Mouse (Mus musculus): ENCODE results near the gene Etv2.

The Etv2 gene

DNA sequence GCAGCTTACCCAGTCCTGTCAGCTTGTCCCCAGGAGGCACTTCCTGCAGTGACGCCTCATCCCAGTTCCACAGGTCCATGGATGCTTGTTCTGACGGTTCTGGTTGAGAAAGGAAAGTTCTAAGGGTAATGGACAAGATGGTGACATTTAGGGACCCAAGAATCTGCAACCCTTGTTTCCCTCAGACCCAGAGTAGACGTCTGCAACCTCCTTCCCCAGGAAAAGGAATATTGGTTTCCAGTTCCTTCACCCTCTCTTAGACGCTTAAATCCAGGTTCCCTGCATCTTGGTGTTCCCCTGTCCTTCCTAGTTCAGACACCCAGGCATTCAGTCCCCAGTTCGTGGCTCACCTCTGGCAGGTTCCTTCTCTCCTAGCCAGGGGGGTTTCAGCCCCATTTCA lies at the start of gene Etv2:
Gene Etv2 (minus strand): TSS at position 101 of the 400 bp plus-strand sequence.
- DNase-seq: no peak

GRCm38 (mm10) chr7:30683425-30683824 lies 47.8 kb upstream of the Etv2 start:
- DNase-seq: no peak

DNA sequence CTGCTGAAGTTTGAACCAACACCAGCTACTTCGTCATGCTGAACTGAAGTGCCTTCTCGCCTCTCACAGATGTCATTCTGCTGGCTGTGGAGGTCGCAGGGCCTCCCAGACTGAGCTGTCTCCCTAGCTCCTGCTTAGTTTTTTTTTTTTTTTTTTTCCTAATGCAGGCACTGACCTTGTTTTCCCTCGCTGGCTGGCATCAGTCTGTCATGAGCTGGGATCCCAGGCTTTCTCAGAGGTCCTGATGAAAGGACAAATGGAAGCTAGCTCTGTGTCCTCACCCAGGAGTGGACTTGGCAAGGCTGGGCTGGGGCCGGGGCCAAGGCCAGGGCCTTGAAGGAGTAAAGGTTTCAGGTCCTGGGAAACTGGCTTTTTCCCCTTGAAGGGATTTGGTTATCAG lies 46.2 kb upstream of the Etv2 start:
- no peak for DNase-seq

DNA sequence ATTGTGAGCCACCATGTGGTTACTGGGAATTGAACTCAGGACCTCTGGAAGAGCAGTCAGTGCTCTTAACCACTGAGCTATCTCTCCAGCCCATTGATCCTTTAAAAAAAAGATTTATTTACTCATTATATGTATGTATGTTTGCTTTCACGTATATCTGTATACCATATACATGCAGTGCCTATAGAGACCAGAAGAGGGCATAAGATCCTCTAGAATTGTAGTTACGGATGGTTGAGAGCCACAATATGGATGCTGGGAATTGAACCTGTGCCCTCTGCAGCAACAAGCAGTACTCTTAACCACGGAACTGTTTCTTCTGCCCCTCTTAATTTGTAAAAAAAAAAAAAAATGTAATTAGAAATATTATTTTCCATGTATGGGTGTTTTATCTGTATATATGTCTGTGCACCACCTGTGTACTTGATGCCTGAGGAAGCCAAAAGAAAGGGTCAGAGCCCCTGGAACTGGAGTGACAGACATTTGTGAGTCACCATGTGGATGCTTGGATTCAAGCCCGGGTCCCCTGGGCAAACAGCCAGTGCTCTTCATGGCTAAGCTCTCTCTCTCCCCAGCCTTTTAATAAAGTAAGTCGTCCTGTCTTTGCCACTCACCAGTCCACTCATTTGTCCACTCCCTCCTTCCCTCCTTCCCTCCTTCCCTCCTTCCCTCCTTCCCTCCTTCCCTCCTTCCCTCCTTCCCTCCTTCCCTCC lies 42.8 kb upstream of the Etv2 start:
- DNase-seq: no peak

- no peak for DNase-seq
These were observed 35.8 kb upstream of the Etv2 start, which contains the start of gene Pmis2 for GRCm38 (mm10) chr7:30671480-30671879. Gene Pmis2 (minus strand): TSS chr7:30671605.

DNA sequence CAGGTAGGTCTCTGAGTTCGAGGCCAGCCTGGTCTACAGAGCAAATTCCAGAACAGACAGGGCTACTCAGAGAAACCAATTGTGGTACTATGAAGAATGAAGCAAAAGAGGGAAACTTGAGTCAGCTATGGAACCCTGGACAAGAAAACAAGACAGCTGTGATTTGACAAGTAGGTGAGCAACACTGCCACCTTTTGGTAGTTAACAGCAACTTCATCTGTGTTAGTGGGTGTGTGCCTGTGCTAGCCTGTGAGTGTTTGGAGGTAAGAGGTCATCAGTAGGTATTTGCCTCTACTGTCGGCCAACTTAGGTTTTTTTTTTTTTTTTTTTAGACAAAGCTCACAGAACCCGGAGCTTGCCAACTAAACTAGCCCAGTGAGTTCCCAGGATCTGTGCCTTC lies 33.6 kb upstream of the Etv2 start:
- DNase-seq: no peak

DNA sequence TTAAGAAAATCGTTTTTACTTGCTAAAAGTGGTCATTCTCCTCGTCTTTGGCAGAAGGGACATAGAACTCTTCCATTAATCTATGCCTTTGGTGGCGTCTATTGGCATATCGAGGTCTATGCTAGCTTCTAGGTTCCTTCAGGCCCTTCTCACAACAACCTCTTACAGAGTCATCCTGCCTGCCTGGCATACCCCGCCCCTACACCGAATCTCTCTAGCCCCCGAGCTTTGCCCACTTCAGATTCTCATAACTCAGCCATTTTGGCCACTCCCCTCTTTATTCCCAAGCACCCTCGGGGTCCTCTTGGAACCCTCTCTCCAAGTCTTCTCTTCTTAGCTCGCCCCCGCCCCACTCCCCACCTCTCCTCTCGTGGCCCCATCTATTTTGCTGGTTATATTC lies 29.7 kb upstream of the Etv2 start:
- no peak for DNase-seq

GRCm38 (mm10) chr7:30664529-30665200 lies 29.0 kb upstream of the Etv2 start, which contains the start of gene Haus5:
Gene Haus5 (minus strand): TSS chr7:30664994.
- DNase-seq: peak; percentile 94

- peak; percentile 99 for DNase-seq
These were observed 14.2 kb upstream of the Etv2 start, which contains the start of gene Rbm42 for GRCm38 (mm10) chr7:30649591-30650540. Gene Rbm42 (minus strand): TSS chr7:30650317.

DNA sequence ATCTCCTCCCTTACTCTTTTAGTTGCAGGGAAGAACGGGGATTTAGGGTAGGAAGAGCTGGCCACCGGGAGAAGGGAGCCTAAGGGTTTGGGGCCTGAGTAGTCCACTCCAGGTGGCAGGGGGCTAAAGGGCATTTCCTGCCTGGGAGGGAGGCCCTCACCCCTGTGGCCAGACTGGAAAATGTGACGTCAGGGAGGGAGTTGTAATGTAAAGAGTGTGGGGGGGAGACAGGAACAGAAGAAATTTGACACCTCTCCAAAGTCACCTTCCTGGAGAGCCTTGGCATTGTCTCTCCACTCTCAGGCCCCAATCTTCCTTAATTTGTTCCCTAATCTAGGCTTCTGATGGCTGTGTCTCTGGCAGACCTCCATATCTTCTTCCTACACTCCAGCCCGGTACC lies 3.4 kb upstream of the Etv2 start:
- DNase-seq: no peak

DNA sequence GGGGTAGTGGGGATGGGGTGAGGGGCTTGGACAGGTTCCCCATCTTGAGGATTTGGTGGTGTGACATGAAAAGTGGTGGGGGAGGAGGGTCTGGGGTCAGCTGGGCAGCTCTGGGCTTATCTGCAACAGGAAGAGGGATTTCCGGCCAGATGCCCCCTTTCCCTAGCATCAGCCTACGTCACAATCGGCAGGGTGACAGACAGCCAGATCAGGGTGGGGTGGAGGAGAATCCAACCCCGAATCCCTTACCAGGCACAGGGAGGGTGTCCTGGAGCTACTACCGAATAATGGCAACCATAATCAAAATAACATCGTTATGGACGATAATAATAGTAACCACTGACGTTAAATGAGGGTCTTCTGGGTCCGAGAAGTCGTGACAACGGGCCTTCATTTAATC lies 743 bp upstream of the Etv2 start:
- DNase-seq: no peak

DNA sequence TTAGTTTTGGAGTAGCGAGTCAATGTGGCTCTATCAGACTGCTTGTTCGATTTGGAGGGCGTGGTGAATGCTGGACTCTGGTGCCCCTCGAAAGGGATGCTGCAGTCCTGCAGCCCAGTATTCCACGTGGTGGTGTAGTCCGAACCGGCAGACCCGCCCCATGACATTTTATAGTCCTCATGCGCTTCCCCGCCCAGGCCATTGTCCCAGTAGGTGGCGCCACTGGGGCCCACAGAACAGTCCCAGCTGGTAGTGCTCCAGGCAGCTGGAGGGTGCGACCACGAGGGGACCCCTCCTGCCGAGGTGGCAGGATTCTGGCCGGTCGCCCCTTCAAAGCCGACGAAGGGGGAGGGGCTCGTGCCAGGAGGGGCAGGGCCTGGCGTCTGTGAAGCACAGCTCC lies 1.0 kb downstream of the Etv2 start:
- peak; percentile 41 for DNase-seq

DNA sequence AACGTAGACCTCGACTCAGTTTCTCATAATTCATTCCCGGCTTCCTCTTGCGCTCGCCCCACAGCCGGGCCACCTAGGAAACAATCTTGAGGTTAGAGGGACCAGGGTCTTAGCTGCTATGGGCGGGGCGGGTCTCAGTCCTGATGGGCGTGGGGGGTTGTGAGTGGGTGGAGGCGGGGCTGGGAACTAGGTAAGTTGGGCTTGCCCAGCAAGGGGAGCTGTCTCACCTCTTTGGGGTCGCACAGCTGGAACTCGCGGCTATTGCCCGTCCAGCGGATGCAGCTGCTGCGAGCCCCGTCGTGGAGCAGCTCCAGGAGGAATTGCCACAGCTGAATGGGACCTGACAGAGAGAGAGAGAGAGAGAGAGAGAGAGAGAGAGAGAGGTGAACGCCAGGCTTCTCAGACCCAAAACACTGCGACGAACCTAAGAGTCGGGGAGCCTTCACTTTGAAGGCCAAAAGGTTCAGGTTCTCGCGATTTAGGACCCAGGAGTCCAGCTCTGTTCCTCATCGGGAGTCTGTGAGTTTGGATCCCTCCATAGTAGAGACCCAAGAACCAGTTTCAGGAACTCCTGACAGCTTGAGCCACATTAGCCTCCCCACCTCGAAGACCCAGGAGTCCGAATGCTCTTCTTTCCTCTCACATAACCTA lies 1.8 kb downstream of the Etv2 start:
- no peak for DNase-seq

DNA sequence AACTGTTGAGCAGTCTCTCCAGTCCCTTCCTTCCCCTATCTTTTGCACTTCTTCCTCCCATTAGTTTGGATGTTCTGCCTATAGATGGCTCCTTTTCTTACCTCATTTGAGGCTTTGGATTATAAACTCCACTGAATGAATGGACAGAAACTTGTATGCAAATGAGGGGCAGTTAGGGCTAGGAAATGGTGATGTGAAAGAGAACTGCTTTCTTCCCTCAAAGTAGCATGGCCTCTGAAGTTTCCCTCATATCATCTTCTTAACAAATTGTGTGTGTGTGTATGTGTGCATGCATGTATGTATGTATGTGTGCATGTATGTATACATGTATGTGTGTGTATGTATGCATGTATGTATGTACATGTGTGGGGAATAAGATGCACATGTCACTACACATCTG lies 6.6 kb downstream of the Etv2 start:
- DNase-seq: no peak

DNA sequence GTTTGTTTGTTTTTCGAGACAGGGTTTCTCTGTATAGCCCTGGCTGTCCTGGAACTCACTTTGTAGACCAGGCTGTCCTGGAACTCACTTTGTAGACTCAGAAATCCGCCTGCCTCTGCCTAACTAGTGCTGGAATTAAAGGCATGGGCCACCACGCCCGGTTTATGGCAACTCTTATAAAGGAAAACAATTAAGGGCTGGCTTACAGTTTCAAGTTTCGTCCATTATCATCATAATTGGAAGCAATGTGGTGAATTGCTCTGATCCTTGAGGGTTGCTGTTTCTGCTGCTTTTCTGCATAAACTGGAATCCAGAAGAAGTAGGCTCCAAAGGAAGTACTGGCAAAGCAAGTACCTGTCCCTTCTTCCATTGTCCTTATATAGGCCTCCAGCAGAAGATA lies 9.0 kb downstream of the Etv2 start:
- DNase-seq: no peak

DNA sequence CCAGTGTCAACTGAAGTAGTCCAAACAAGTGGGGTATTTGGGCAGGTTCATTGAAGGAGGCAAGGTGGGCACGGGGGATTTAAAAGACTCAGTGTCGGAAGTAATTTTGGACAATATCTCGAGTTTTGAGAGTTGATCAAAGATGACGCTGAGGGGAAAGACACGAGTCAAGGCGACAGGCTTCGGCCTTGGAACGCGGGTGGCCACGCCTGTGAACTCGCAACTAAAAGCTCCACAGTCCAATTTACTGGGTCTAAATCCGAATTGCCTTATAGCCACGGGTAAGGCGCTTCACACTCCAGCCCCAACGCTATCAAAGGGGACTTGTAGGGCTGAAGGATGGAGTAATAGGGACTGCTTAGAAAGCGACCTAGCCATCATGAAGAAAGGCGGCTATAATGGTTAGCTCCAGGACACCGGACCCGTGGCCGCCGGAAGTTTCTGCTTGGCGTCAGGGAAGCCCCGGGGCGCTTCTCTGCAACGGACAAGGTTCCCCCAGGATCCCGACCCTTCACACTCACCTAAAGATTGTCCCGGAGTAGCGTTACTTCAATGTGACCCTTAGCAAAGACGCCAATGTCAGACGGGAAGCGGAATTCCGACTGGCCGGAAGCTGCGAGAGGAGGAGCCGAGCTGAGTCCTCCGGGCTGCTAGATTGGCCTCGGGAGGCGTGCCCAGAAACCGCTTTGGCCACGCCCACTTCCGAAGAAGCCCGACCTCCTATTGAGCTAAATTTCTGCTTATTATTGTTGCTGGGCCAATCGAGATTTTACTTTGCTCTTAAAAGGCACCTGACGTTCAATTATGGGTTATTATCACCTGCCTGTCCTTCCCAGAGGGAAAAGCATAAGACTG lies 9.9 kb downstream of the Etv2 start, which contains the start of gene Cox6b1:
Gene Cox6b1 (minus strand): TSS at position 622 of the 855 bp plus-strand sequence.
- DNase-seq: peak; percentile 92

DNA sequence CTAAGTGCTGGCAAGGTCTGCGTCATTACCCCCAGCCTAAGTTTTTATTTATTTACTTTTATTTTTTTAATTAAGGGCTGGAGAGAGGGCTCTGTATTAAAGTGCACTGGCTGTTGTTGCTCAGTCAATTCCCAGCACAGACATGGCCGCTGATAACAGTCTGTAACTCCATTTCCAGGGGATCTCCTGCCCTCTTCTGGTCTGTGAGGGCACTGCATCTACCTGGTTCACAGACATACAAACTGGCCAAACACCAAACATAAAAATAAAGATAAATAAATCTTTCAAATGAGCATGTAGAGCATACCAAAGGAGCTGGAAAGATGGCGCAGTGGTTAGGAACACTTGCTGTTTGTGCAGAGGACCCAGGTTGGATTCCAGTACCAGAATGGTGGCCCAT lies 16.4 kb downstream of the Etv2 start:
- peak; percentile 36 for DNase-seq

DNA sequence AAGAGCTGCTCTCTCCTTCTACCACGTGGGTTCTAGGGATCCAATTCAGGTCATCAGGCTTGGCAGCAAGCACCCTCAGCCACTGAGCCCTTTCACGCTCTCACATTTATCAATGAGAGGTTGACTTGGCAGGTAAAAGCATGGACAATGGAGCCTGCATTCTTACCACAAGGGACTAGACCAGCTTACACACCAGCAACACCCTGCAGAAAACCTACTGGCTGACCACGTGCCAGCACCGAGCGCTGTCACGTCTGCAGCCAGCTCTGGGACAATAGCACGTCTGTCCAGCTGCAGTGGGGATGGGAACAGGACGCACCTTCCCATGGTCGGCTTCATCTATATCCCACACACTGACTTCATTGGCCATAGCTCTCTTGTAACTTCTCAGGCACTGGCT lies 17.0 kb downstream of the Etv2 start:
- DNase-seq: no peak

- no peak for DNase-seq
These were observed 20.4 kb downstream of the Etv2 start for GRCm38 (mm10) chr7:30615049-30615760.

GRCm38 (mm10) chr7:30614454-30614853 lies 21.2 kb downstream of the Etv2 start:
- DNase-seq: no peak

GRCm38 (mm10) chr7:30613529-30614112 lies 22.0 kb downstream of the Etv2 start:
- DNase-seq: peak; percentile 78
